Mouse (Mus musculus): ENCODE results near the gene Chchd6. TPM values are rescaled to one million over a fixed set of nuclear protein-coding genes. Genes with fewer than 3 reads are reported as not detected.

Gene Chchd6
- total RNA-seq, 2 experiments from 2014 or later: 79.1 to 83.9 TPM

- intact Hi-C loops (cut with DNase I): no loop called here
- no peak for DNase-seq (ENCODE audit: low spot score in 2 of 2)
Observed at GRCm38 (mm10) chr6:89547951-89548350, 47.5 kb downstream of the Chchd6 start.

GRCm38 (mm10) chr6:89538102-89538751 is 57.2 kb downstream of the Chchd6 start:
- intact Hi-C loops (cut with DNase I): no loop called here
- DNase-seq (ENCODE audit: low spot score in 2 of 2): no peak

GRCm38 (mm10) chr6:89535626-89536225 is 59.7 kb downstream of the Chchd6 start:
- intact Hi-C loops (cut with DNase I): no loop called here
- no peak for DNase-seq (ENCODE audit: low spot score in 2 of 2)

- DNase-seq (ENCODE audit: low spot score in 2 of 2): no peak
- intact Hi-C loops (cut with DNase I): no loop called here
Observed at GRCm38 (mm10) chr6:89524766-89525165, 70.7 kb downstream of the Chchd6 start.

GRCm38 (mm10) chr6:89510154-89510553 is 85.3 kb downstream of the Chchd6 start:
- intact Hi-C loops (cut with DNase I): no loop called here

GRCm38 (mm10) chr6:89508725-89509124 is 86.7 kb downstream of the Chchd6 start:
- no peak for DNase-seq (ENCODE audit: low spot score in 2 of 2)
- intact Hi-C loops (cut with DNase I): no loop called here

More at GRCm38 (mm10) chr6:89510154-89510553, 85.3 kb downstream of the Chchd6 start:
- DNase-seq (ENCODE audit: low spot score in 2 of 2): peak in 1 of 2 experiments; percentile 55

- intact Hi-C loops (cut with DNase I): no loop called here
- no peak for DNase-seq (ENCODE audit: low spot score in 2 of 2)
Observed at GRCm38 (mm10) chr6:89508263-89508662, 87.2 kb downstream of the Chchd6 start.

GRCm38 (mm10) chr6:89499961-89500360 is 95.5 kb downstream of the Chchd6 start:
- no peak for DNase-seq (ENCODE audit: low spot score in 2 of 2)
- intact Hi-C loops (cut with DNase I): no loop called here

- peak; percentile 34 to 74 for DNase-seq (ENCODE audit: low spot score in 2 of 2)
- intact Hi-C loops (cut with DNase I): no loop called here
Observed at GRCm38 (mm10) chr6:89498764-89499516, 96.5 kb downstream of the Chchd6 start.

GRCm38 (mm10) chr6:89496916-89497315 is 98.5 kb downstream of the Chchd6 start:
- intact Hi-C loops (cut with DNase I): no loop called here

GRCm38 (mm10) chr6:89492368-89492767 is 103.1 kb downstream of the Chchd6 start:
- no peak for DNase-seq (ENCODE audit: low spot score in 2 of 2)
- intact Hi-C loops (cut with DNase I): no loop called here

More at GRCm38 (mm10) chr6:89496916-89497315, 98.5 kb downstream of the Chchd6 start:
- no peak for DNase-seq (ENCODE audit: low spot score in 2 of 2)

GRCm38 (mm10) chr6:89490369-89490768 is 105.1 kb downstream of the Chchd6 start:
- DNase-seq (ENCODE audit: low spot score in 2 of 2): no peak
- intact Hi-C loops (cut with DNase I): no loop called here

GRCm38 (mm10) chr6:89489533-89489932 is 105.9 kb downstream of the Chchd6 start:
- intact Hi-C loops (cut with DNase I): no loop called here
- no peak for DNase-seq (ENCODE audit: low spot score in 2 of 2)

- intact Hi-C loops (cut with DNase I): no loop called here
- DNase-seq (ENCODE audit: low spot score in 2 of 2): no peak
Observed at GRCm38 (mm10) chr6:89486055-89486454, 109.4 kb downstream of the Chchd6 start.

GRCm38 (mm10) chr6:89481192-89481591 is 114.3 kb downstream of the Chchd6 start:
- no peak for DNase-seq (ENCODE audit: low spot score in 2 of 2)
- intact Hi-C loops (cut with DNase I): no loop called here

- intact Hi-C loops (cut with DNase I): loop anchor here (5.0 kb wide), 1 partner anchor 106 kb away; the partner anchor contains the start of gene Plxna1
- DNase-seq (ENCODE audit: low spot score in 2 of 2): no peak
Observed at GRCm38 (mm10) chr6:89467908-89468307, 127.5 kb downstream of the Chchd6 start.

GRCm38 (mm10) chr6:89467290-89467689 is 128.2 kb downstream of the Chchd6 start:
- no peak for DNase-seq (ENCODE audit: low spot score in 2 of 2)
- intact Hi-C loops (cut with DNase I): loop anchor here (5.0 kb wide), 1 partner anchor 105 kb away; the partner anchor contains the start of gene Plxna1

GRCm38 (mm10) chr6:89466875-89467274 is 128.6 kb downstream of the Chchd6 start:
- intact Hi-C loops (cut with DNase I): loop anchor here (5.0 kb wide), 1 partner anchor 105 kb away; the partner anchor contains the start of gene Plxna1
- peak in 1 of 2 experiments; percentile 19 for DNase-seq (ENCODE audit: low spot score in 2 of 2)

- DNase-seq (ENCODE audit: low spot score in 2 of 2): peak; percentile 24 to 40
- intact Hi-C loops (cut with DNase I): loop anchor here (5.0 kb wide), 1 partner anchor 104 kb away; the partner anchor contains the start of gene Plxna1
Observed at GRCm38 (mm10) chr6:89466053-89466708, 129.3 kb downstream of the Chchd6 start.
